Mouse (Mus musculus): ENCODE results near the gene Ubxn11.

- TF ChIP-seq CTCF (IDR thresholded peaks at IDR 0.05; ENCODE audit: control insufficient read depth, insufficient read depth, insufficient replicate concordance, low read depth, low read length) (no peak), POLR2A (IDR thresholded peaks at IDR 0.05; ENCODE audit: control insufficient read depth, low read depth, low read length) (no peak)
Observed at GRCm38 (mm10) chr4:134062561-134062960, 39.8 kb upstream of the Ubxn11 start.
